Mouse (Mus musculus) liver, embryonic 14.5 days (tissue): ENCODE data around the gene Wfdc3.

Experiments
- CTCF ChIP-seq: IDR thresholded peaks from 2 replicates; pipeline ENCODE4 v1.5.1; 2016; ENCODE audit warnings: antibody characterized with exemption, low read depth, control low read depth
- EP300 ChIP-seq: IDR thresholded peaks from 2 replicates; pipeline ENCODE4 v1.6.1; 2016; ENCODE audit warnings: antibody characterized with exemption, low read depth

DNA sequence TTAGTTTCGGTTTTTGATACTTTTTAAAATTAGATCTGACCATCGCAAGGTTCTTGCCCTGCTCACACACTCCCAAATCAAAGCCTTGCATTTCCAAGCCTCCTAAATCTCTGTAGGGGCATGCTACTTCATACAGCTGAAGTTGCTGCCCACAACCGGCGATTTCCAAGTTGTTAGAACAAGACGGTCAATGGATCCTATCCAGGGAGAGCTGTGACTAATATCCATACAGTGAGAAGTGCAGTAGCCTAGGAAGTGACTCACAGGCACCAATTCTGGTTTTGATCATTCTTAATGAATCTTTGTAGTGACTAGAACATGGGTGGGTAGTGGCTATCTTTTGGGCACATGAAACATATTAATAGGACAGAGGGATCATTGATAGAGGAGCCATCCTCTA is 44.0 kb downstream of the Wfdc3 start:
- no peak for TF ChIP-seq CTCF
- no peak for TF ChIP-seq EP300
